In genomic region chr8:116652949-116653348, GRCm38 (mm10) we compare ENCODE assay signal across 10 mouse cellular contexts.
A peak's percentile ranks its signal among the peaks of the same experiment; 100 is the strongest.
DNase-seq lines count a peak whose midpoint lies in the region; ATAC-seq lines count a peak whose summit lies in the region.
"Had no signal": no experiment of that assay in that cellular context is flagged by ENCODE, and none has a peak within 500 bp of the region (broad histone marks: within the 10 kb centered on the region; RNA-seq: fewer than 3 reads in every experiment).

No protein-coding gene starts in this region.

- H3K36me3 ChIP-seq in hindbrain, embryonic 15.5 days: no peaks in the 10 kb centered on the region
- no peaks in the 10 kb centered on the region for H3K36me3 ChIP-seq in hindbrain, embryonic 10.5 days
- no peaks in the 10 kb centered on the region for H3K36me3 ChIP-seq in neural tube, embryonic 14.5 days (ENCODE audit: control insufficient read depth, insufficient read depth, low read length)

- H3K9me3 ChIP-seq in hindbrain, embryonic 15.5 days: no peaks in the 10 kb centered on the region
- H3K9me3 ChIP-seq in hindbrain, embryonic 10.5 days: no peaks in the 10 kb centered on the region
- no peaks in the 10 kb centered on the region for H3K9me3 ChIP-seq in neural tube, embryonic 14.5 days (ENCODE audit: control insufficient read depth, low read length)

- DNase-seq in hindbrain, embryonic 10.5 days (ENCODE audit: low spot score): no peak
- DNase-seq in neural tube, embryonic 10.5 days (ENCODE audit: extremely low spot score, low spot score): no peak
- DNase-seq in kidney, adult 18-20 months: peak; percentile 62
- DNase-seq in retina, postnatal 1 day: peak; percentile 93
- no peak for DNase-seq in gastrocnemius, adult 18-20 months (ENCODE audit: low spot score)
- DNase-seq in heart, postnatal 25 days (ENCODE audit: low spot score): no peak
- DNase-seq: heart, postnatal 14 days; lung, postnatal 10 days had no signal

- no peak overlapping the region for H3K4me3 ChIP-seq in hindbrain, embryonic 15.5 days
- H3K4me3 ChIP-seq in hindbrain, embryonic 10.5 days: no peak overlapping the region
- no peak overlapping the region for H3K4me3 ChIP-seq in neural tube, embryonic 14.5 days (ENCODE audit: low read depth, low read length)

- H3K27me3 ChIP-seq in hindbrain, embryonic 15.5 days: no peaks in the 10 kb centered on the region
- no peaks in the 10 kb centered on the region for H3K27me3 ChIP-seq in hindbrain, embryonic 10.5 days (ENCODE audit: insufficient read depth, poor library complexity, severe bottlenecking)
- no peaks in the 10 kb centered on the region for H3K27me3 ChIP-seq in neural tube, embryonic 14.5 days (ENCODE audit: control insufficient read depth, insufficient read depth, low read length)

- 0 out of 2 replicates have a peak, but pooled peaks have one; percentile 48 for ATAC-seq in hindbrain, embryonic 15.5 days (ENCODE audit: low FRiP score, low read depth)
- ATAC-seq in neural tube, embryonic 14.5 days (ENCODE audit: low read depth): peak; percentile 49; the same call in 1 of the 2 replicates

- no peak overlapping the region for H3K4me2 ChIP-seq in hindbrain, embryonic 15.5 days
- no peak overlapping the region for H3K4me2 ChIP-seq in neural tube, embryonic 14.5 days (ENCODE audit: low read depth, low read length)

- 50% methylated on average over 4 of the region's 4 CpGs for WGBS in hindbrain, embryonic 15.5 days
- WGBS in hindbrain, embryonic 10.5 days: 69% methylated on average over 4 of the region's 4 CpGs
- WGBS in neural tube, embryonic 14.5 days: 46% methylated on average over 4 of the region's 4 CpGs

- H3K27ac ChIP-seq in hindbrain, embryonic 15.5 days (replicated peaks): no peak overlapping the region
- no peak overlapping the region for H3K27ac ChIP-seq in hindbrain, embryonic 10.5 days
- H3K27ac ChIP-seq in neural tube, embryonic 14.5 days (ENCODE audit: low read depth, low read length): no peak overlapping the region

- intact Hi-C loops in heart, postnatal 25 days (cut with DNase I): loop anchor here (10.0 kb wide), 1 partner anchor 168 kb away; no protein-coding TSS in a partner anchor

- H3K4me1 ChIP-seq in hindbrain, embryonic 15.5 days (replicated peaks): 0 out of 2 replicates have a peak, but pooled peaks cover 7% of the 10 kb centered on the region
- H3K4me1 ChIP-seq in hindbrain, embryonic 10.5 days (replicated peaks): no peaks in the 10 kb centered on the region
- H3K4me1 ChIP-seq in neural tube, embryonic 14.5 days (ENCODE audit: control insufficient read depth, insufficient read depth, low read length): no peaks in the 10 kb centered on the region

- no peak overlapping the region for H3K9ac ChIP-seq in hindbrain, embryonic 15.5 days
- H3K9ac ChIP-seq in neural tube, embryonic 14.5 days (replicated peaks; ENCODE audit: low read depth, low read length): no peak overlapping the region

Comparison
In these comparisons a context has a peak if more than half of its experiments do, and no peak if none do; other contexts are left out.
1. DNase-seq: peak in kidney, adult 18-20 months (single experiment) and retina, postnatal 1 day (single experiment); none in hindbrain, embryonic 10.5 days (single experiment), neural tube, embryonic 10.5 days (single experiment), gastrocnemius, adult 18-20 months (single experiment) and heart, postnatal 25 days (single experiment).